Mouse (Mus musculus) lung, adult 18-20 months (tissue): ENCODE data around the gene Kcnq2.
A peak's percentile ranks its signal among the peaks of the same experiment; 100 is the strongest.

Experiments
- DNase-seq, 2 experiments: peaks; one replicate each; pipeline ENCODE4 v3.0.0; 2022; ENCODE audit warnings: mixed read lengths in 2 of 2

The Kcnq2 gene

GRCm38 (mm10) chr2:181134591-181135445 is at the start of gene Kcnq2:
Kcnq2 (minus strand) TSS chr2:181135300.
- DNase-seq, result no peak

GRCm38 (mm10) chr2:181180898-181181297 is 45.8 kb upstream of the Kcnq2 start:
- DNase-seq, result no peak

GRCm38 (mm10) chr2:181178471-181178870 is 43.4 kb upstream of the Kcnq2 start:
- peak; percentile 12 to 24 for DNase-seq

- no peak for DNase-seq
Observed at GRCm38 (mm10) chr2:181178015-181178414, 42.9 kb upstream of the Kcnq2 start.

GRCm38 (mm10) chr2:181174646-181175045 is 39.5 kb upstream of the Kcnq2 start:
- DNase-seq, result no peak

- no peak for DNase-seq
Observed at GRCm38 (mm10) chr2:181166469-181166868, 31.4 kb upstream of the Kcnq2 start.

- DNase-seq, result no peak
Observed at GRCm38 (mm10) chr2:181160821-181161220, 25.7 kb upstream of the Kcnq2 start.

- no peak for DNase-seq
Observed at GRCm38 (mm10) chr2:181159771-181160170, 24.7 kb upstream of the Kcnq2 start.

GRCm38 (mm10) chr2:181159091-181159514 is 24.0 kb upstream of the Kcnq2 start:
- DNase-seq, result no peak

GRCm38 (mm10) chr2:181158471-181158870 is 23.4 kb upstream of the Kcnq2 start:
- no peak for DNase-seq

GRCm38 (mm10) chr2:181157716-181158302 is 22.7 kb upstream of the Kcnq2 start:
- DNase-seq, result no peak

- DNase-seq, result no peak
Observed at GRCm38 (mm10) chr2:181157180-181157579, 22.1 kb upstream of the Kcnq2 start.

GRCm38 (mm10) chr2:181156248-181157121 is 21.4 kb upstream of the Kcnq2 start, which contains the start of gene Eef1a2:
Eef1a2 (minus strand) TSS chr2:181157014.
- DNase-seq, result no peak

- no peak for DNase-seq
Observed at GRCm38 (mm10) chr2:181155801-181156200, 20.7 kb upstream of the Kcnq2 start.

- DNase-seq, result no peak
Observed at GRCm38 (mm10) chr2:181154831-181155415, 19.8 kb upstream of the Kcnq2 start.

- DNase-seq, result no peak
Observed at GRCm38 (mm10) chr2:181154361-181154760, 19.3 kb upstream of the Kcnq2 start.

- DNase-seq, result no peak
Observed at GRCm38 (mm10) chr2:181153837-181154236, 18.7 kb upstream of the Kcnq2 start.

- no peak for DNase-seq
Observed at GRCm38 (mm10) chr2:181153131-181153530, 18.0 kb upstream of the Kcnq2 start.

GRCm38 (mm10) chr2:181152701-181153100 is 17.6 kb upstream of the Kcnq2 start:
- DNase-seq, result no peak

GRCm38 (mm10) chr2:181150281-181150680 is 15.2 kb upstream of the Kcnq2 start:
- no peak for DNase-seq

GRCm38 (mm10) chr2:181148318-181148955 is 13.3 kb upstream of the Kcnq2 start:
- DNase-seq, result no peak
